Mouse (Mus musculus) monocyte, adult 5-6 weeks (primary cell): ENCODE data around the gene Magi1. TPM values are rescaled to one million over a fixed set of nuclear protein-coding genes. Genes with fewer than 3 reads are reported as not detected.

Source experiments
- ATAC-seq: fragments of 153-309, 156-312 bp; replicated peaks from 2 replicates; pipeline ENCODE4 v1.8.0; 2017; ENCODE audit warnings: mild to moderate bottlenecking; ENCODE audit not compliant: low TSS enrichment, insufficient number of reproducible peaks, severe bottlenecking, poor library complexity, low FRiP score
- total RNA-seq: library from RNA; stranded (forward); fragments of 200-1000, 200-491, 200-594 nt; gene quantifications from 3 replicates; pipeline ENCODE4 v1.2.3, GENCODE M21; 2017

The Magi1 gene
- total RNA-seq, 1 experiment from 2014 or later: not detected

- no peak for ATAC-seq
Measured at GRCm38 (mm10) chr6:94177559-94177958, 106.2 kb downstream of the Magi1 start.

- no peak for ATAC-seq
Measured at GRCm38 (mm10) chr6:94176705-94177104, 107.0 kb downstream of the Magi1 start.

- ATAC-seq: no peak
Measured at GRCm38 (mm10) chr6:94171250-94171649, 112.5 kb downstream of the Magi1 start.

DNA sequence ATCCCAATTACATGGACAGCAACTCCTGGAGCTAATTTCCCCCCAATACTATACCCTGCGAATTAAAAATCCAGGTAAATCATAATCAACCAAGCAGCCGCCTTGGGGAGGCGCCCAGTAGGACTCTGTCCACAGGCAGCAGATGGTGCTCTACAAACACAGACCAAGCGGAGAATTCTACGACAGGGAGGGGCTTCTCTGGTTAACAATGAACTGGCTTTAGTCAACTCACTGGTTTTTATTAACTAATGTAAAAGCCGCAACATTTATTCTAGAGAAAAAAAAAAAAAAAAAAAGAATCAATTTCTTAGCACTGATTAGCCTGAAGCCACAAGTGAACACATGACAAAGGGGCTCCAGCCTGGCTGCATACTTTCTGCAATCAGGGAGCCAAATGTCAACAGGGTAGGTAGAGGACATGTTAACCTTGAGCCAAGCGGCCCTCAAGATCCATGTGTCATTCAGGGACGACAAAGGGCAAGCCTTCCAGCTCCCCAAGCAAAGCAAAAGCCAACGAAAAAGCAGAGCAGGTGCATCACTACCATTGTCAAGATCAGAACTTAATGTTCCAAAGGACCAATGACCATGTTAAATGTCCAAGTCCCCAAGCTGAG, 114.0 kb downstream of the Magi1 start:
- ATAC-seq: no peak

GRCm38 (mm10) chr6:94165951-94166350, 117.8 kb downstream of the Magi1 start:
- no peak for ATAC-seq

DNA sequence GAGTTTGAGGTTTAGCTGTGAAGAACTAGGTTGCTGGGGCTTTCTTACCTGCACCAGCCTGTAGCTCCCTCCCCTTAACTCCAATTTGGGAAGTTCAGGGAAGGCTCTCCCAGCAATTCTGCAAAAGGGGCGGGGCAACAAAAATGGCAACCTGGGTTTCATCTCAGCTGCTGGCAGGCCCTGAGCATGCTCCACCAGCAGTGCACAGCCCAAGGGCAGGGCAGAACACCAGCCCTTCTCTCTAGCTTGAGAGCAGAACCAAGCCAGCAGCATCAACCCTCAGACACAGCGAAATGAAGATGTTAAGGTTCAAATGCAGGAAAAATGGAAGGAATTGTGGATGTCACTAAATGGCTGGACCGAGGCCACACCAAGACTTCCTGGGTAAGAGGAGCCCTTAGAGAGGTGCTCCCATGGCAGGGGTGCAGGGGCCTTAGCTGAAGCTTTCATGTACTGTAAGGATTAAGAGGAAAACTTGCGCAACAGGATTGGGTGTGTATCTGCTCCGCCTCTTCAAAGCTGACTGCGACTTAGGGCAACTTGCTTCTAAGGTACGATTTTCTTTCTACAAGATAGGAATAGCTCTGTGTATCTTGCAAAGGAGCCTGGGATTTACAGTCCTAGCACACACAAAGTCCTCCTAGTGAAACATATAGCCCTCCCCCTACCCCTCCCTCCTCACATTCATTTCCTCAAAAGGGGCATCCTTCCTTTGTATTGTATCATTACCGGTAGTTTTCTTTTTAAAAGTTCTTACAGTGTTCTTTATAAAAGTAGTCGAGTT, 118.8 kb downstream of the Magi1 start:
- ATAC-seq: no peak

- no peak for ATAC-seq
Measured at GRCm38 (mm10) chr6:94163325-94163995, 120.3 kb downstream of the Magi1 start.

DNA sequence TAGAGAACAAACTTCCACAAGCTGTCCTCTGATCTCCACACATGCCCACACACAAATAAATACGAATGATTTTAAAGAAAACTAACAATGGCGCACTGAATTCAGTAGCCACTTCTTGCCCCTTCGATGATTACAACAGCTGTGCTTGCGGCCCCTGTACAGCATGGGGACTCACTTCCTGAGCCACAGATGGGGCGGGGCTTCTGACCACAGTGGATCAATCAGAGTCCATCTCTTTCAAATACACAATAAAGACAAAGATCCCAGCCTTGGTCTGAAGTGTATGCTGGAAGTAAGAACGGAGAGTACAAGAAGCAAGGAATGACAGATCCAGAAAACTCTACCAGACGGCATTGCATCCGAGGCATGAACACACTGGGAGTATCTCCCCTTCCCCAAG, 120.8 kb downstream of the Magi1 start:
- ATAC-seq: no peak

- ATAC-seq: no peak
Measured at GRCm38 (mm10) chr6:94159256-94159655, 124.5 kb downstream of the Magi1 start.

DNA sequence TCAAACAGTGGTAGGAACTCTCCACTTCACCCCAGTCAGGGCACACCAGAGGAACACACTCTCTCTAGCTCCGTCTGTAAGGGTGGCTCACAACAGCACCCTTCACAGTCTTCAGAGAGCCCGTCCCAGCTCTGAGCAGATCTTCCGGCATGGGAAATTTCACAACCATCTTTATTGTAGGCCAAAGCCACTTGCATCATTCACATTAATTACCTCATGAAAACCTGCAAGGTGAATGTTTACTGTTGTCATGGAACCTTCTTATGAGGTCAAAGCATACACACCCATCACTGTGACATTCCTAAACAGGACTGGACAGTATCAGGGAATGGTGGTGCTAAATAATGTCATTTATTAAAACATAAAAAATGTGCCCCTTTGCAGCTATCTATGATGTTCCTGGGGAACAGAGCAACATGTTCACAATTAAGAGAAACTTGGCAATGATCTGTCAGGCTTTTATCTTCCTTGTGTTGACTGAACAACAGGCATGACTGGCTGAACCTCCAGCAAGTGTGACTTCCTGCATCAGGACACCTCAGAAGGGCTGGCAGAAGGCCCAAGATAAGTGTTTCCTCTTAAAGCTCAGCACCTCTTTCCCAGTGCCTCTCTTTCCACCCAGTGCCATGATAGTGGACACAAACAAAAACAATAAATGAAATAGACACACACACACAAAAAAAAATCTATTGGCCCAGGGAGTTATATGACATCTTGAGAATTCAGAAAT, 125.4 kb downstream of the Magi1 start:
- ATAC-seq: no peak

GRCm38 (mm10) chr6:94155996-94156395, 127.7 kb downstream of the Magi1 start:
- ATAC-seq: no peak

GRCm38 (mm10) chr6:94154854-94155601, 128.7 kb downstream of the Magi1 start:
- ATAC-seq: no peak

GRCm38 (mm10) chr6:94152881-94153280, 130.8 kb downstream of the Magi1 start:
- no peak for ATAC-seq

DNA sequence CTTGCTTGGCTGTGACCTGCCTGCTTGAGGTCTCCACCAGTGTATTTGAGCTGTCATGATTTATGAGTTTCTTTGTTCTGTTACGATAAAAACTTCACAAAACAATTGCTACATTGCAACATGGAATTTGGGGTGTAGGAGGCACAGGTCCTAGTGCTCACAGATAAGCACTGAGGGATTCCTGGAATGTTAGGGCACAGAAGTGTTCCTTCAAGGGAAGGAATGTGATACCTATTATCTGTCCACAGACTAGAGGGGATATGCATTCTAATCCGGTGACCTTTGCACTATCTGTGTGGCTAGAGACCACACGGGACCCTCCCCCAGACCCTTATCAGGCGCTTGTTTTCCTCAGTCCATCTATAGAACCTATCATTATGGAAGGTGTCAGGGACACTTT, 132.8 kb downstream of the Magi1 start:
- no peak for ATAC-seq

- no peak for ATAC-seq
Measured at GRCm38 (mm10) chr6:94149800-94150199, 133.9 kb downstream of the Magi1 start.

- no peak for ATAC-seq
Measured at GRCm38 (mm10) chr6:94146206-94146493, 137.6 kb downstream of the Magi1 start.

- no peak for ATAC-seq
Measured at GRCm38 (mm10) chr6:94145430-94146205, 138.1 kb downstream of the Magi1 start.

- ATAC-seq: no peak
Measured at GRCm38 (mm10) chr6:94142493-94142892, 141.2 kb downstream of the Magi1 start.
